Mouse (Mus musculus) ES-Bruce4 (cell line): ENCODE measurements around the gene Stk39.

ENCODE experiments used
- CTCF ChIP-seq: IDR thresholded peaks from one replicate; pipeline ENCODE4 v1.8.1; 2011; ENCODE audit warnings: low read depth, low read length
- POLR2A ChIP-seq: IDR thresholded peaks from one replicate; pipeline ENCODE4 v1.8.1; 2011; ENCODE audit warnings: low read length; ENCODE audit not compliant: insufficient read depth

DNA sequence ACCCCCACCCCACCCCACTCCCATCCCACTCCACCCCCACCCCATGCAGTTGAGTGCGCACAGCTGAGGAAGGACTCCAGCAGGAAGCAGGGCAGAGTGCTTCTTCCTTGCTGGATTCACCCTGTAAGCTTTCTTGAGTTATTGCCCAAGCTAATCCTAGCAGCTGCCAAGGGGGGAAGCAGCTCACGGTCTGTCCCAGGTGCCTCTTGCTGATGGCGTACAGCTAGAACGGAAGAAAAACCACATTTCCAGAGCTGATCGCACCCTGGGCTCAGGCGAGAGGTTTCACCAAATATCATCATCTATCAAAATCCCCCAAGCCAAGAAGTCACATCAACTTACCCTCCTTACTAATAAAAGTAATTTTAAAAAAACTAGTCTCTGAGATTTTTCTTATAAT lies 90.9 kb downstream of the Stk39 start:
- TF ChIP-seq CTCF: no peak
- TF ChIP-seq POLR2A: no peak
